In the genomic region with DNA sequence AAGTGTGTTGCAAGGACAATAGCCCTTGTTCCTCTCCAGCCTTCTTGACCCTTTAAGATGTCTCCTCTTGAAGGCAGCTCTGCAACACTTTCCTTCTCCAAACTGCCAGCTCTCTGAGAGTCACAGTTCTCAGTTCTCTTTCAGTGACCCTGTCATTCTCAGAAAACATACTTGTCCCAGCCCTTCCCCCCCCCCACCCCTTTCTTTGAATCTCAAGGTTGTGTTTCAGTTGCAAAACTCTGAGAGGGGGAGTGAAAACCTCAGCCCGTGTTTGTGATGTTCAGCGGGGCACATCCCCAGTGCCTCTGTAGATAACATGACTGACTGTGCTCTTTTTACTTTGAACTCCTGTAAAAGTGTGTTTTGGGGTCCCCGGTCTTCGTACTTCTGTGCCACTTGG, we compare ENCODE assay signal across 11 mouse cellular contexts. TPM values are rescaled to one million over a fixed set of nuclear protein-coding genes. Genes with fewer than 3 reads are reported as not detected.
DNase-seq lines count a peak whose midpoint lies in the region; ATAC-seq and TF ChIP-seq lines count a peak whose summit lies in the region.
"Had no signal": no experiment of that assay in that cellular context is flagged by ENCODE, and none has a peak within 500 bp of the region (broad histone marks: within the 10 kb centered on the region; RNA-seq: fewer than 3 reads in every experiment).

No protein-coding gene starts in this region.

- H3K9me3 ChIP-seq in hindbrain, embryonic 14.5 days (ENCODE audit: control insufficient read depth, low read length): no peaks in the 10 kb centered on the region
- H3K9me3 ChIP-seq in hindbrain, embryonic 11.5 days (ENCODE audit: control insufficient read depth, low read length): no peaks in the 10 kb centered on the region
- H3K9me3 ChIP-seq in megakaryocyte, embryonic 14.5 days: no peaks in the 10 kb centered on the region
- H3K9me3 ChIP-seq: lung, embryonic 15.5 days had no signal

- DNase-seq in hindbrain, embryonic 14.5 days (ENCODE audit: low spot score): no peak
- no peak for DNase-seq in hindbrain, embryonic 11.5 days (ENCODE audit: low spot score)
- DNase-seq in CD4-positive, CD25-positive, alpha-beta regulatory T cell, adult 2 months (ENCODE audit: low read depth, low spot score): peak; percentile 66
- DNase-seq in frontal cortex, postnatal 14 days (ENCODE audit: low spot score in 2 of 2): no peak
- DNase-seq in gastrocnemius, adult 18-20 months (ENCODE audit: low spot score): no peak
- no peak for DNase-seq in spleen, postnatal 10 days (ENCODE audit: low spot score in 2 of 2)
- DNase-seq: heart, postnatal 10 days had no signal

- 0 out of 2 replicates have a peak overlapping the region, but pooled peaks have one; percentile 76 for H3K4me2 ChIP-seq in hindbrain, embryonic 14.5 days (replicated peaks)
- no peak overlapping the region for H3K4me2 ChIP-seq in hindbrain, embryonic 11.5 days (replicated peaks; ENCODE audit: low read depth, low read length)

- H3K27ac ChIP-seq in hindbrain, embryonic 14.5 days: no peak overlapping the region
- H3K27ac ChIP-seq in hindbrain, embryonic 11.5 days (ENCODE audit: low read depth, low read length): no peak overlapping the region
- H3K27ac ChIP-seq in cortical plate, adult 2 months (ENCODE audit: insufficient read depth, low read length): no peak overlapping the region
- H3K27ac ChIP-seq: lung, embryonic 15.5 days had no signal

- no peaks in the 10 kb centered on the region for H3K4me1 ChIP-seq in hindbrain, embryonic 14.5 days (replicated peaks; ENCODE audit: control insufficient read depth, insufficient read depth, low read length)
- 0 out of 2 replicates have a peak, but pooled peaks cover 2% of the 10 kb centered on the region for H3K4me1 ChIP-seq in hindbrain, embryonic 11.5 days (replicated peaks; ENCODE audit: control insufficient read depth, insufficient read depth, low read length)
- H3K4me1 ChIP-seq in cortical plate, adult 2 months (ENCODE audit: control insufficient read depth, insufficient read depth, low read length): no peaks in the 10 kb centered on the region
- peaks cover 94% of the 10 kb centered on the region for H3K4me1 ChIP-seq in megakaryocyte, embryonic 14.5 days

- no peaks in the 10 kb centered on the region for H3K36me3 ChIP-seq in hindbrain, embryonic 14.5 days (replicated peaks; ENCODE audit: control insufficient read depth, insufficient read depth)
- no peaks in the 10 kb centered on the region for H3K36me3 ChIP-seq in hindbrain, embryonic 11.5 days (ENCODE audit: control insufficient read depth, insufficient read depth, low read length)
- H3K36me3 ChIP-seq in megakaryocyte, embryonic 14.5 days (replicated peaks; ENCODE audit: low read length): peaks cover 51% of the 10 kb centered on the region
- H3K36me3 ChIP-seq: lung, embryonic 15.5 days had no signal

- no peak for TF ChIP-seq CTCF in cortical plate, adult 2 months (IDR thresholded peaks at IDR 0.05; ENCODE audit: extremely low read depth, insufficient read depth, low read length)

- ATAC-seq in hindbrain, embryonic 14.5 days (ENCODE audit: low FRiP score): no peak
- ATAC-seq in hindbrain, embryonic 11.5 days (ENCODE audit: low FRiP score): no peak

- H3K9ac ChIP-seq in hindbrain, embryonic 14.5 days: no peak overlapping the region
- H3K9ac ChIP-seq in hindbrain, embryonic 11.5 days (ENCODE audit: low read depth, low read length): no peak overlapping the region
- H3K9ac ChIP-seq: lung, embryonic 15.5 days had no signal

- no peak overlapping the region for H3K4me3 ChIP-seq in hindbrain, embryonic 14.5 days (replicated peaks; ENCODE audit: low read length)
- no peak overlapping the region for H3K4me3 ChIP-seq in hindbrain, embryonic 11.5 days (ENCODE audit: low read depth, low read length)
- peak overlapping the region; percentile 49 for H3K4me3 ChIP-seq in cortical plate, adult 2 months (ENCODE audit: insufficient read depth, low read length)
- H3K4me3 ChIP-seq in megakaryocyte, embryonic 14.5 days (replicated peaks): peak overlapping the region; percentile 99

- TF ChIP-seq POLR2A in cortical plate, adult 2 months (IDR thresholded peaks at IDR 0.05; ENCODE audit: extremely low read depth, insufficient read depth, low read length): no peak

- WGBS in hindbrain, embryonic 14.5 days: 67% methylated on average over 4 of the region's 4 CpGs
- 60% methylated on average over 4 of the region's 4 CpGs for WGBS in hindbrain, embryonic 11.5 days

- H3K27me3 ChIP-seq in hindbrain, embryonic 14.5 days (ENCODE audit: control insufficient read depth, insufficient read depth, low read length): peaks cover 14% of the 10 kb centered on the region
- peaks cover 11% of the 10 kb centered on the region; the same call in 1 of the 2 replicates for H3K27me3 ChIP-seq in hindbrain, embryonic 11.5 days (ENCODE audit: control insufficient read depth, insufficient read depth, low read length)
- H3K27me3 ChIP-seq in megakaryocyte, embryonic 14.5 days (replicated peaks): no peaks in the 10 kb centered on the region

RNA-seq across cellular contexts. Expression of a gene that starts 0.9 kb away (rescaled TPM):
- 0.68 and 0.85 TPM in 2 replicates for polyA plus RNA-seq in hindbrain, embryonic 14.5 days (2014; fragmentation: Nextera tagmentation; extraction: Ambion mirVana)
- 0.49 and 0.51 TPM in 2 replicates for polyA plus RNA-seq in hindbrain, embryonic 11.5 days (2014; fragmentation: Nextera tagmentation; extraction: Ambion mirVana)
- polyA plus RNA-seq in cortical plate, adult 2 months (2012; rRNA removed): 4.7 and 5.1 TPM in 2 replicates
- polyA plus RNA-seq in megakaryocyte, embryonic 14.5 days (2012; ENCODE audit: insufficient read depth, low replicate concordance): 4.8 and 7.7 TPM in 2 replicates
- total RNA-seq in gastrocnemius, adult 18-20 months (2021): under 1 TPM; 0.43 to 0.64 TPM

RNA-seq across cellular contexts. Expression of a gene that starts 50.8 kb away (rescaled TPM):
- polyA plus RNA-seq in hindbrain, embryonic 14.5 days (2014; fragmentation: Nextera tagmentation; extraction: Ambion mirVana): not detected in 2 replicates
- 0.06 and 0.19 TPM in 2 replicates for polyA plus RNA-seq in hindbrain, embryonic 11.5 days (2014; fragmentation: Nextera tagmentation; extraction: Ambion mirVana)
- polyA plus RNA-seq in cortical plate, adult 2 months (2012; rRNA removed): 0.06 TPM in 1 of 2 replicates, not detected in the other
- 0.02 TPM in 1 of 2 replicates, not detected in the other for polyA plus RNA-seq in megakaryocyte, embryonic 14.5 days (2012; ENCODE audit: insufficient read depth, low replicate concordance)
- under 1 TPM; 0.27 to 0.64 TPM for total RNA-seq in gastrocnemius, adult 18-20 months (2021)
- total RNA-seq: layer of hippocampus, adult 18-20 months had no signal

Comparison
In these comparisons a context has a peak if more than half of its experiments do, and no peak if none do; other contexts are left out.
1. H3K4me3 ChIP-seq: peak in cortical plate, adult 2 months (single experiment) and megakaryocyte, embryonic 14.5 days (single experiment); none in hindbrain, embryonic 14.5 days (single experiment) and hindbrain, embryonic 11.5 days (single experiment).